Mouse (Mus musculus) lung, postnatal 0 days (tissue): ENCODE data around the gene Rab21.

Experiments used
- CTCF ChIP-seq: IDR thresholded peaks from 2 replicates; pipeline ENCODE4 v1.5.1; 2016; ENCODE audit warnings: antibody characterized with exemption, mild to moderate bottlenecking
- EP300 ChIP-seq: IDR thresholded peaks from 2 replicates; pipeline ENCODE4 v1.6.1; 2016; ENCODE audit warnings: antibody characterized with exemption, mild to moderate bottlenecking, control low read depth

DNA sequence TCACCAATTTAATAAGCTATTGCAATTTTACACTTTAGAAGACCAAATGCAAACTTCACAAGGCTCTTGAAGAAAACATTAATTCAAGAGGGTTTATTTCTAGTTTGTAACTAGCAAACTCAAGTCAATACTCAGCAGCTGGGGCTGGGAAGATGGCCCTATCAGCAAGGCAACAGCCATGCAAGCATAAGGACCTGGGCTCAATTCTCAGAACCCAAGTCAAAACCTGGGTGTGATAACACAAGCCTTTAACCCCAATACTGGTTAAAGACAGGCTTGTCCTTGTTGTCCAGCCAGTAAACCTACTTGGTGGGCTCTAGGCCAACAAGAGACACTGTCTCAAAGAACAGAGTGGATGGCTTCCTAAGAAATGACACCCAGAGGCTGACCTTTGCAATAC lies 31.1 kb upstream of the Rab21 start:
- TF ChIP-seq CTCF (no peak), EP300 (no peak)
